Mouse (Mus musculus) bone marrow macrophage, adult 2 months (primary cell): ENCODE results near the gene Trappc11.

Experiments
- CTCF ChIP-seq: IDR thresholded peaks from 2 replicates; pipeline ENCODE4 v1.5.1; 2012; ENCODE audit warnings: low read depth, mild to moderate bottlenecking, low read length, moderate library complexity
- POLR2A ChIP-seq: IDR thresholded peaks from 2 replicates; pipeline ENCODE4 v1.6.1; 2012; ENCODE audit warnings: mild to moderate bottlenecking, low read depth, low read length, borderline replicate concordance

- TF ChIP-seq POLR2A (no peak), CTCF (no peak)
Measured at GRCm38 (mm10) chr8:47495428-47495827, 37.8 kb downstream of the Trappc11 start.
